Mouse (Mus musculus): ENCODE results near the gene Vmn1r208.
"Not testable (repeated sequence)": the region's sequence is repeated elsewhere in the genome, so short reads cannot be mapped to it uniquely, and the experiment has no call there.

GRCm38 (mm10) chr13:22821601-22822000 is 44.4 kb upstream of the Vmn1r208 start:
- TF ChIP-seq ZNF384 (IDR thresholded peaks at IDR 0.05; ENCODE audit: low read depth, low read length); ZC3H11A (IDR thresholded peaks at IDR 0.05; ENCODE audit: borderline replicate concordance, low read depth, low read length); CHD2 (IDR thresholded peaks at IDR 0.05; ENCODE audit: low read depth, low read length); HCFC1 (IDR thresholded peaks at IDR 0.05; ENCODE audit: borderline replicate concordance, insufficient read depth, low read length): not testable (repeated sequence)
